Mouse (Mus musculus) forebrain, embryonic 10.5 days (tissue): Measurements from ENCODE around the gene Dppa2. TPM values are rescaled to one million over a fixed set of nuclear protein-coding genes. Genes with fewer than 3 reads are reported as not detected.

Source experiments
- DNase-seq: peaks from one replicate; pipeline ENCODE4 v3.0.0-alpha.2; 2017; ENCODE audit warnings: low spot score; ENCODE audit errors: extremely low spot score
- H3K27ac ChIP-seq: fragments of 300-500 bp; sonication (generic); 2 replicates; pipeline ENCODE4 v1.5.1; 2016; ENCODE audit warnings: mild to moderate bottlenecking
- H3K27me3 ChIP-seq: fragments of 300-500 bp; sonication (generic); 2 replicates; pipeline ENCODE4 v1.6.1; 2016; ENCODE audit warnings: mild to moderate bottlenecking; ENCODE audit not compliant: poor library complexity, severe bottlenecking
- H3K36me3 ChIP-seq: fragments of 300-500 bp; sonication (generic); replicated peaks from 2 replicates; pipeline ENCODE4 v1.6.1; 2016; ENCODE audit warnings: mild to moderate bottlenecking, moderate library complexity
- H3K4me1 ChIP-seq: fragments of 300-500 bp; sonication (generic); 2 replicates; pipeline ENCODE4 v1.6.1; 2016
- H3K4me3 ChIP-seq: fragments of 300-500 bp; sonication (generic); 2 replicates; pipeline ENCODE4 v1.5.1; 2016; ENCODE audit warnings: mild to moderate bottlenecking, moderate library complexity
- H3K9me3 ChIP-seq: fragments of 300-500 bp; sonication (generic); 2 replicates; pipeline ENCODE4 v1.6.1; 2016; ENCODE audit warnings: mild to moderate bottlenecking, moderate library complexity
- WGBS: fragments of 180-500 bp; shearing (Covaris S2); methylation state at CpG from one replicate; pipeline ENCODE4 v1.1.7; 2016; 5-methylcytosine and 5-hydroxymethylcytosine counted together
- polyA plus RNA-seq: library from polyadenylated mRNA; unstranded; fragments of >200 nt; fragmentation: Nextera tagmentation; extraction: Ambion mirVana; gene quantifications from 2 replicates; pipeline ENCODE4 v1.2.1, GENCODE M21; 2016

The Dppa2 gene
- polyA plus RNA-seq, 1 experiment from 2014 or later: not detected

- no peaks in the 10 kb centered on the region for H3K9me3 ChIP-seq
- 81% methylated on average over 12 of the region's 12 CpGs for WGBS
- no peak overlapping the region for H3K27ac ChIP-seq
- no peaks in the 10 kb centered on the region for H3K4me1 ChIP-seq
- DNase-seq: no peak
- H3K4me3 ChIP-seq: no peak overlapping the region
- no peaks in the 10 kb centered on the region for H3K27me3 ChIP-seq
- H3K36me3 ChIP-seq: no peaks in the 10 kb centered on the region
Observed at GRCm38 (mm10) chr16:48309912-48310630, 6.4 kb downstream of the Dppa2 start.

GRCm38 (mm10) chr16:48315294-48315693 lies 11.6 kb downstream of the Dppa2 start:
- 94% methylated on average over 3 of the region's 3 CpGs for WGBS
- Histone ChIP-seq H3K4me3 (no peak overlapping the region), H3K9me3 (no peaks in the 10 kb centered on the region), H3K27ac (no peak overlapping the region), H3K27me3 (no peaks in the 10 kb centered on the region), H3K4me1 (no peaks in the 10 kb centered on the region), H3K36me3 (no peaks in the 10 kb centered on the region)
- DNase-seq: no peak

- Histone ChIP-seq H3K27ac (no peak overlapping the region), H3K9me3 (no peaks in the 10 kb centered on the region), H3K36me3 (no peaks in the 10 kb centered on the region), H3K4me3 (no peak overlapping the region), H3K27me3 (no peaks in the 10 kb centered on the region), H3K4me1 (no peaks in the 10 kb centered on the region)
- DNase-seq: no peak
- WGBS: 96% methylated on average over 6 of the region's 6 CpGs
Observed at GRCm38 (mm10) chr16:48320781-48321180, 17.1 kb downstream of the Dppa2 start.

GRCm38 (mm10) chr16:48323133-48323532 lies 19.4 kb downstream of the Dppa2 start:
- Histone ChIP-seq H3K36me3 (no peaks in the 10 kb centered on the region), H3K4me1 (no peaks in the 10 kb centered on the region), H3K4me3 (no peak overlapping the region), H3K9me3 (no peaks in the 10 kb centered on the region), H3K27me3 (no peaks in the 10 kb centered on the region), H3K27ac (no peak overlapping the region)
- WGBS: 87% methylated on average over 6 of the region's 6 CpGs
- no peak for DNase-seq

GRCm38 (mm10) chr16:48323602-48324345 lies 20.1 kb downstream of the Dppa2 start:
- H3K36me3 ChIP-seq: no peaks in the 10 kb centered on the region
- H3K27me3 ChIP-seq: no peaks in the 10 kb centered on the region
- H3K27ac ChIP-seq: no peak overlapping the region
- 88% methylated on average over 8 of the region's 8 CpGs for WGBS
- H3K4me3 ChIP-seq: no peak overlapping the region
- no peaks in the 10 kb centered on the region for H3K4me1 ChIP-seq
- H3K9me3 ChIP-seq: no peaks in the 10 kb centered on the region
- DNase-seq: no peak

- no peaks in the 10 kb centered on the region for H3K9me3 ChIP-seq
- H3K36me3 ChIP-seq: no peaks in the 10 kb centered on the region
- H3K27ac ChIP-seq: no peak overlapping the region
- no peaks in the 10 kb centered on the region for H3K27me3 ChIP-seq
- 84% methylated on average over 5 of the region's 5 CpGs for WGBS
- no peak for DNase-seq
- H3K4me1 ChIP-seq: no peaks in the 10 kb centered on the region
- H3K4me3 ChIP-seq: no peak overlapping the region
Observed at GRCm38 (mm10) chr16:48326903-48327302, 23.2 kb downstream of the Dppa2 start.

GRCm38 (mm10) chr16:48328420-48328819 lies 24.7 kb downstream of the Dppa2 start:
- no peak for DNase-seq
- no peaks in the 10 kb centered on the region for H3K9me3 ChIP-seq
- H3K27me3 ChIP-seq: no peaks in the 10 kb centered on the region
- H3K4me1 ChIP-seq: no peaks in the 10 kb centered on the region
- H3K4me3 ChIP-seq: no peak overlapping the region
- no peaks in the 10 kb centered on the region for H3K36me3 ChIP-seq
- 94% methylated on average over 2 of the region's 2 CpGs for WGBS
- H3K27ac ChIP-seq: no peak overlapping the region

- Histone ChIP-seq H3K9me3 (no peaks in the 10 kb centered on the region), H3K36me3 (no peaks in the 10 kb centered on the region), H3K27ac (no peak overlapping the region), H3K27me3 (no peaks in the 10 kb centered on the region), H3K4me3 (no peak overlapping the region), H3K4me1 (no peaks in the 10 kb centered on the region)
- WGBS: 84% methylated on average over 3 of the region's 3 CpGs
- no peak for DNase-seq
Observed at GRCm38 (mm10) chr16:48331822-48332221, 28.1 kb downstream of the Dppa2 start.

GRCm38 (mm10) chr16:48335326-48335725 lies 31.6 kb downstream of the Dppa2 start:
- H3K4me1 ChIP-seq: no peaks in the 10 kb centered on the region
- H3K9me3 ChIP-seq: no peaks in the 10 kb centered on the region
- no peaks in the 10 kb centered on the region for H3K36me3 ChIP-seq
- no peak overlapping the region for H3K27ac ChIP-seq
- WGBS: 89% methylated on average over 4 of the region's 4 CpGs
- no peak for DNase-seq
- H3K27me3 ChIP-seq: no peaks in the 10 kb centered on the region
- H3K4me3 ChIP-seq: no peak overlapping the region

- H3K9me3 ChIP-seq: no peaks in the 10 kb centered on the region
- no peak for DNase-seq
- WGBS: 91% methylated on average over 2 of the region's 2 CpGs
- no peak overlapping the region for H3K27ac ChIP-seq
- H3K27me3 ChIP-seq: no peaks in the 10 kb centered on the region
- no peaks in the 10 kb centered on the region for H3K4me1 ChIP-seq
- no peak overlapping the region for H3K4me3 ChIP-seq
- no peaks in the 10 kb centered on the region for H3K36me3 ChIP-seq
Observed at GRCm38 (mm10) chr16:48344193-48344592, 40.5 kb downstream of the Dppa2 start.

GRCm38 (mm10) chr16:48347246-48347645 lies 43.5 kb downstream of the Dppa2 start:
- no peak overlapping the region for H3K4me3 ChIP-seq
- H3K36me3 ChIP-seq: no peaks in the 10 kb centered on the region
- H3K27ac ChIP-seq: no peak overlapping the region
- DNase-seq: no peak
- WGBS: 85% methylated on average over 1 of the region's 1 CpGs
- H3K27me3 ChIP-seq: no peaks in the 10 kb centered on the region
- H3K4me1 ChIP-seq: no peaks in the 10 kb centered on the region
- no peaks in the 10 kb centered on the region for H3K9me3 ChIP-seq

GRCm38 (mm10) chr16:48355716-48356115 lies 52.0 kb downstream of the Dppa2 start:
- 89% methylated on average over 5 of the region's 5 CpGs for WGBS
- no peaks in the 10 kb centered on the region for H3K27me3 ChIP-seq
- H3K27ac ChIP-seq: no peak overlapping the region
- H3K4me1 ChIP-seq: no peaks in the 10 kb centered on the region
- no peak for DNase-seq
- H3K9me3 ChIP-seq: 0 out of 2 replicates have a peak, but pooled peaks cover 3% of the 10 kb centered on the region
- no peak overlapping the region for H3K4me3 ChIP-seq
- no peaks in the 10 kb centered on the region for H3K36me3 ChIP-seq

GRCm38 (mm10) chr16:48356417-48356816 lies 52.7 kb downstream of the Dppa2 start:
- Histone ChIP-seq H3K36me3 (no peaks in the 10 kb centered on the region), H3K4me3 (no peak overlapping the region)
- WGBS: 98% methylated on average over 1 of the region's 1 CpGs

More at GRCm38 (mm10) chr16:48356417-48356816, 52.7 kb downstream of the Dppa2 start:
- Histone ChIP-seq H3K27ac (no peak overlapping the region), H3K27me3 (no peaks in the 10 kb centered on the region), H3K9me3 (0 out of 2 replicates have a peak, but pooled peaks cover 3% of the 10 kb centered on the region), H3K4me1 (no peaks in the 10 kb centered on the region)
- no peak for DNase-seq
